Mouse (Mus musculus) testis, postnatal 14 days (tissue): ENCODE results near the gene Unc5c.

Experiments
- DNase-seq: peaks from one replicate; pipeline ENCODE4 v3.0.0; 2021; ENCODE audit warnings: low spot score

Gene Unc5c

DNA sequence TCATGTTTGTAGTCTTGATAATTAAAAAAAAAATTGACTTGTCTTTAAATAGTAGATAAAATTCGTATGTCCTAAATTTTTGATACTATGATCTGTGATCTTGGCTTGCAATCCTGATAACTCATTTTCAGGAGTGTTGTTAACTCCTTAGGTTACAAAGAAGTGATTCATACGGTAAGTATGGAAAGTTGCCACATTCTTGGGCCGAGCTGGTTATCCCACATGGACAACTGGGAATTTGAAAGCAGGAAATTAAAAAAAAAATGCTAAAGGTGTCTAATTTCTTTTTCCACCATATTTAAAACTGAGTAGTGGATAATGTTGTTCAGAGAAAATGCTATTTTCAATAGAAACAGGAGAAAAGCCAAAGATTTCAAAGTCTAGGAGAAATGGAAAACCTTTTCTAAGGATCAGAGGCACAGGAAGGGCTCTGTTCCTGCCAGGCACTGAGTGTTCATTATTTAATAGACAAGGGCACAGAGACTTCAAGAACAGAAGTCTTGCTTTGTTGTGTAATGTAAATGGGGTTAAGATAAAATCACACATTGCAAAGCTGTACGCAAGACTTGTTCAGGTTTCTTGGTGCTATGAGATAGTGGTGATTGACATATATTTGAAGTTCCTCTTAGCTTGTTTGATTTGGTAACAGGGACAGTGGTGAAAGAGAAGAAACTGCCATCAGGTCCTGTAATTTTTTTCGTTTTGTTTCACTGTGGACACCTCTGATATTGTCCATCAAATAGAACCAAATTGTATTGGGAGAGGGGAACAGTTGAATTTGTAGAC is 46.4 kb downstream of the Unc5c start:
- DNase-seq: no peak

DNA sequence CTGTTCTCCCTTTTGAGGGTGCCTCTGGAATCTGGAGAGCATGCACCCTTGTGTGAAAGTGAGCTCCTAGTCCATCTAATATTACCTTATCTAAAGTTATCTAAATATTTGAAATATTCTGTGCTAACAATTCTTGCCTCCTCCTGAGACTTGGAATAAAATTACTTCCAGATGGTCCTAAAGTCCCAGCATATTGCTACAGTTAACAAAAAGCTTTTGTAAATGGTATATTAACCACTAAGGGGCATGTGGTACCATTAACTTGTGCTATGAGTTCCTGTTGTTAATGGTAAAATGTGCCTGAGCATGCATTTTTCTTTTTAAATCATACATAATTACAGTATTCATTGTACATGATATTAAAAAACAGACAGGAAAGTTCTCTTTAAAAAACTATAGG is 63.7 kb downstream of the Unc5c start:
- no peak for DNase-seq

DNA sequence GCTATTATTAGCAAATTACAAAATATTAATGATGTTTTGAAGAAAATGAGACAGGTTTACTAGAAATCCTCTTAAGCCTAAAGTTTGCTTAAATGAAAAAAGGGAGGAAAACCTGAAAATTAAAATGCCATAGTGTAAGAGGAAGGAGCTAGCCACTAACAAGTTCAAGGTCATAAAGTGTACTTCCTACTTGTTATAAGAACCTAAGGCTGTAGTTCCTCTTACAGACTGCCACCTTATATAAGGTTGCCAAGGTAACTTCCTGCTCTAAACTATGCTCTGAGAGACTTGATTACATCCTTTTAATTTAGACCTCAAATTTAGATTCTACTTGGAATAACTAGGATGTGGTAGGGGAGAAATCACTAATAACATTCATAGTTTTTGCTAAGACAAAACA is 64.6 kb downstream of the Unc5c start:
- no peak for DNase-seq

DNA sequence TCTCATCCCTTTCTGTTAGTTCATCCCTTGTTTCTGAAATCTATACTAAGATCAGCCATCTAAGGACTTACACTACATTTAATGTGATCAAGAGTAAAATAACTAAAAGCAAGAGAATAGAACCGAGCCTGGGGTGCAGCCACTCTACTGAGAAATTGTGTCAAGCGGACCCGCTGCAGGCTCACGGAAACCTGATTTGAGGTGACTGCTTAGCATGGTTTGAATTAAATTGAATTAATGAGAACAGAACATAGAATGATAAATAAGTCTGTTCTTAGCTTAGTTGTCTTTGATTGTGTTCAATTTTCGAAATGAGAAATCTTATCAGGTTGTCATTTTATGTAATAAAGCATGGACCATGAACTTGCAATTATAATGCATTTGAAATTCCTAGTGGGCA is 68.8 kb downstream of the Unc5c start:
- no peak for DNase-seq

DNA sequence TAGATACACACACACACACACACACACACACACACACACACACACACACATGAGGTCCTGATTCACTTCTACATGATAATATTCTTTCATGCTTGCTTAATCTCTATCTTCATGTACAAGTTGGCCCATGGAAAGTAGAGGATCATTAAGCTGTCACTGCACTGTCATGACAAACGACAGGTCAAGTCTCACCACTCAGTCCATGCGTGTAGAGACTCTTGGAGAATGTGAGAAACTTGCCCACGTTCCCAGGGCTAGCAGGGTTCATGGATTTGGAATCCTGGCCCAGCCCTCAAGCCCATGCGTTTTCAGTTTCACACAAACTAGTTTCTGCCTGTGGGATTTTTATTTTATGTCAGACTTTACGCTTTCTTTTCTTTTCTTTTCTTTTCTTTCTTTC is 71.8 kb downstream of the Unc5c start:
- DNase-seq: no peak

DNA sequence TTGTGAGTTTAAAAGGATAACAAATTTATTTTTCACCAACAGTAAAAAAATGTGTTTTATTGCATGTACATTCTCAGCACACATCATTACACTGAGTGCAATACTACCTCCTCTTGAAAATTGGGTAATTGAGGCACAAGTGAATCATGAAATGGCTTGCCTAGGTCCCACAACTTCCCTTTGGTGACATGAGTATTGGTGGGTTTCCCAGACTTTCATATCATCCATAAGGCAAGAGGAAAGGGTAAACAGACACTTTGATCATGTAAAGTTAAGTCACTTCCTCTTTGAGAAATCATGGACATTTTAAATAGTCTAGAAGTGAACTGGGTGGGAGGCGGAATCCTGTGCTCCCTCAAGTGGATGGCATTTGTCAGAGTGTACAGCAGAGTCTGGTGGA is 73.1 kb downstream of the Unc5c start:
- no peak for DNase-seq

DNA sequence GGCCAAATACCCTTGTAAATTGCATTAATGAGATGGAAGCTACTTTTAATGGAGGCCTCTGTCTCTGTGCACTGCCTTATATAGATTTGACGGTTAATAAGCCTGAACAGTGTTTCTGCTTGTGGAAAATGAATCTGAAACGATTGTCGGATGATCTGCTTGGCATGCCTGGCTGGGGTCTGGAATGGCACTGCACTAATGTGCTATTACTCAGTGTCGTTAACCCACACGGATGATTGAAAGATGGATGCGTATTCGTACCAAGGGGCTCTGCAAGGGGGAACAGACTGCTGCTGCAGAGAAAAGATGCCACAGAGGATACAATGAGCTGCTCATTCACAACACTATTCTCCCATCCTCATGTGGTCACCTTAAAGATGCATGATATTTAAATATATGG is 75.7 kb downstream of the Unc5c start:
- no peak for DNase-seq

DNA sequence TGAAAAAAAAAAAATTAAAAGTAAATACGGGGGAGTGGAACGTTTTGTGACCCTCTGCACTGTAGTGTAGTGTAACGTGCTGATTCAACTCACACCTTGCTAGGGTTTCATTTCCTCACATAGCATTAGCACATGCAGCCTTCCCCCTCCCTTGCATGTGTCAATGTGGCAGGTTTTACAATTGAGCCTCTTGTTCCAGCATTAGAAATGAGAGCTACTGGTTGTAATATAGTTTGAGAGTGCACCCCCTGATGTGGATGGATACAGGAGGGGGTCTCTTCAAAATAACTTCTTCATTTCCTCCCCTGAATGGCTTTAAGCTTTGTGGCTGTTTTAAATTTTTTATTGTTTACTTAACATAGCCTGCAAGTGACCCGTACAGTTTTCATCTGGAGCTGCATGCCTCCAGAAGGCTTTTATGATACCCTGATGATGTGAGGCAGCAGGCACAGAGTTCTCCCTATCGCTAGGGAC is 82.4 kb downstream of the Unc5c start:
- DNase-seq: no peak

DNA sequence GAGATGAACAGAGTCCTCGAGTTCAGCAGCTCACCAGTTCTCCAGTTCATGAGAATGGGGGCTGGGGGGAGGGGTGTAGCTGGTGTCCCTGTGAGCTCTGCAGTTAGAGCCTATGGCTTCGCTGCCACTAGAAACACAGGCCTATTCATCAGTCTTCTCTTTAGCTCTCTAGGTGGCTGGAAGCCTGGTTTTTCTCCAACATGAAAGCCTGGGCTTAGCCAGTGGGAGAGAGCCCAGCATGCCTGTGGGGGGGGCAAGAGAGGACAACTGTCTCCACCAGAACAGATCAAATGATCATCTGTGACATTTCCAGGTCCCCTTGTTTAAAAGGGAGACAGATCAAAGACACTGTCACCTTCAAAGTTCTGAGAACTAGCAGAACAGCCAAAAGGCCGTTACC is 84.6 kb downstream of the Unc5c start:
- no peak for DNase-seq

DNA sequence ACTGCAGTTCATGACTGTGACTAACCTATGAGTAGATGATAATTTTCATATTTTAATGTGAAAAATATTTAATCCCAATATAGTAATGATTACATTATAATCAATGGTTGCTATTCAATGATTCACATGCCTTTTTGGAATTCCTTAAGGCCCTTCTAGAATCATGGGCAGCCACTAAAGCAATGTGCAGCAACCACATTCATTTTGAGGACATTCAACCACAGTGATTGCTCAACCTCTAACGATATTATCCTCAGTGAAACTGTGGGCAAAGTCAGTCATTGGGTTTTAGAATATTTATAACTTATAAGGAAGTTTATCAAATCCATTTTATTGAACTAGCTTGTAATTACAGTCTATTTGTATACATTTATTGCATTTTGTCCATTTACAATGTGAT is 87.9 kb downstream of the Unc5c start:
- DNase-seq: no peak

DNA sequence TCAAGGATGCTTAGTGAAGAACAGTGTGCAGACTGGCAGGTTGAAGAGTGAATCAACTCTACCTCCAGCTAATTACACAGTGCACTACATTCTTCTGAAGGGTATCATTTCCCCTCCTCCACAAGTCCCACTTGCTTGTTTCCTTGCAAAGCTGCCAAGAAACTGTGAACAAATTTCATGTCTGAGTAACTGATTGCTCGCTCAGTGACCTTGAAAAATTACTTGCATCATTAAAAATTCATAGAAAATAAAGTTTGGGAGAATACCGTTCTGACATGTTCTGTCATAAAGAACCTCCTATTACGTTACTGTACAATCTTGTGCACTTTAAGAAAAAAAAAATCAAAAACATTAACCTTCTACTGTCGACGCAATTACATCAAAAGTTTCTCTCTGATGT is 92.1 kb downstream of the Unc5c start:
- no peak for DNase-seq

DNA sequence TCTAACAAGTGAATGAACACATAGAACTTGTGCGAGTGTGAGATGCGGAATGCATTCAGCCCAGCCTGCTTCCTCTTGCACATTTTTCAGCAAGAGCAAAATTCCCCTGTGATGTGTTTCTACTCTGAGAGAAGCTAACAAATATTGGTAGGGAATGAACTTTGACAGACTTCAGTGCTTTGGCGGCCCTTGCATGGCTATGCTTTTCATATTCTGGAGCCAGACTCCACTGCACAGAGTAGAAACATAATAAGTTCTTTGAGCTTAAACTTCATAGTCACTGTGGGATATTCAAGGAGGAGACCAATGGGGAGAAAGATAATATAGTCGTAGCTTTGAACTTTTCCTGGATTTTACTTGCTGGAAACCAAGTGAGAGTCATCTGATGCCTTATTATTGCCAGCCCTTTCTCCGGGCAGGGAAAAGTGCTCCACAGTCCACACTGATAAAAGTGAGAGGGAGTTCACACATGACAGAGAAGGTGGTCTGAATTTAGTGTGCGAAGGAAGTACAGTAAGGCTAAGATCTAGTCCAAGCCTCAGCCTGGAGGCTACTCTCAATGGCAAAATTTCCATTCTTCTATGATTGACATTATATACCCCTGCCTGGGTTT is 110.2 kb downstream of the Unc5c start:
- DNase-seq: no peak

DNA sequence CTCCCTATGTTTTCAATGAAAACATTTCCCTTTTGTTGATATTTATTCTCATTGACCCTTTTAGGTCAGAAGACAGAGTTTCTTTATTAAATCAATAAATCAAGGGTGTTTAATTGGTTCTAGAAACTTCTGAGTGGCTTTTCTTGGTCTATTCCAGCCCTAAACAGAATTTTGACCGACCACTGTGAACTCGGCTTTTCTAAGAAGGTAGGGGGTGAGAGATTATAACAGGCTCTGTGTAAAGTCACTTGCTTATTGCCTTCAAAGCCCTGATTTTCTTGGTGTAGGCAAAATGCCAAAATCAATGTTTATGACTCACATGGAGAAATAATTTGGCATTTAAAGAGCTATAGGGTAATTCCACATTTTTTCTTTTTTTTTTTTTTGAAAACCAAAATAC is 112.4 kb downstream of the Unc5c start:
- DNase-seq: no peak

DNA sequence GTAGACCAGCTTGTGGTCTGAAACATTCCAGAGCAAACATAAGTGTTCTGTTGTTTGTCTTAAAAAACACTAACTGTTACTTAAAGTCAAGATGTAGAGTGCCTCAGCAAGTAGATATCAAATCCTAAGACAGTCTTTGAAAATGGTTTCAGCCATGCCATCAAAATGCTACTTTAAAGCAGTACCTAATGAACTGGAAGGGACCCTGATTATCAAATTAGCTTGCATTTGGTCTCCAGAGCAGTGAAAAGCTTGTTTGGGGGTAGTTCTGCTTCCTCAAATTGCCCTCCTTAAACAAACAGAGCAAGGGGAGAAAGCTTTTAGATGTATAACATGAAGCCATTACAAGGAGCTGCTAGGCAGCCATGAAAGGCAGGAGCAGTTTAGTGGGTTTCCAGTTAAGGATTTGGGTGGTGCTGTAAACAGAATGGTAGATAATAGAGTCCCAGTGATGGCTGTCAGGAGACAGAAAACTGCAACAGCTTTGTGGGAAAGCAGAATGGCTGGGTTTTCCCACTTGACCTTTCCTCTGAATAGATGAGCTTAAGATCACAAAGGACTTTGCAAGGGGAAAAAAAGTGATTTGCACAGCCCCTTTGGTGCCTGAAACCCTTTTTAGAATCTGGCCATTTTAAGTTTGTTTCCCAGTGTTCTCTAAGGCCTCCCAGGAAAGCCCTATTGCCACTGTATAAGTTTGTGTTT is 116.3 kb downstream of the Unc5c start:
- no peak for DNase-seq

DNA sequence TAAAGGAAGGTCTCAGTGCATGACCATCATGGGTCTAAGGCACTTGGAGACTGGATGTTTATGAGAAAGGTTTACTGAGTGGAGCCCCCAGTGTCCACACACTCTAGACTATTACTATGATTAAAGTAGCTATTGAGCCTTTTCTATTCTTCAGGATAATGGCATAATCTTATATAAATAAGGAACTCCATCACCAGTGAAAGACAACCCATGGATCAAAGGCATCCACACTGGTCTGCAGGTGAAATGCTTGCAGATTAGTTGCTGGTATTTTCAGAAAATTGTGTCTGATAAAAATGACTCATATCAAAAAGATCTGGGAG is 116.8 kb downstream of the Unc5c start:
- DNase-seq: no peak

DNA sequence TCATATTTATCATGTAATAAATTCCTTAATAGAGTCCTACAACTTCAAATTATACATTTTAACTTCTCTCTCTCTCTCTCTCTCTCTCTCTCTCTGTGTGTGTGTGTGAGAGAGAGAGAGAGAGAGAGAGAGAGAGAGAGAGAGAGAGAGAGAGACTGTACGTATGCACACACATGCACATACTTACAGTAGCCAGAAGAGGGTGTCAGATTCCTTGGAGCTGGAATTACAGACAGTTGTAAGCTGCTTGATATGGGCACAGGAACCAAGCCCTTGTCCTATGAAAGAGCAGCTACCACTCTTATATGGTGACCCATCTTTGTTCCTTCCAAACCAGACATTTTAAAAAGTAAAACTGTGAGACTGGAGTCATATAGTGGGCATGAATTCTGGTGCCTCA is 118.2 kb downstream of the Unc5c start:
- no peak for DNase-seq

DNA sequence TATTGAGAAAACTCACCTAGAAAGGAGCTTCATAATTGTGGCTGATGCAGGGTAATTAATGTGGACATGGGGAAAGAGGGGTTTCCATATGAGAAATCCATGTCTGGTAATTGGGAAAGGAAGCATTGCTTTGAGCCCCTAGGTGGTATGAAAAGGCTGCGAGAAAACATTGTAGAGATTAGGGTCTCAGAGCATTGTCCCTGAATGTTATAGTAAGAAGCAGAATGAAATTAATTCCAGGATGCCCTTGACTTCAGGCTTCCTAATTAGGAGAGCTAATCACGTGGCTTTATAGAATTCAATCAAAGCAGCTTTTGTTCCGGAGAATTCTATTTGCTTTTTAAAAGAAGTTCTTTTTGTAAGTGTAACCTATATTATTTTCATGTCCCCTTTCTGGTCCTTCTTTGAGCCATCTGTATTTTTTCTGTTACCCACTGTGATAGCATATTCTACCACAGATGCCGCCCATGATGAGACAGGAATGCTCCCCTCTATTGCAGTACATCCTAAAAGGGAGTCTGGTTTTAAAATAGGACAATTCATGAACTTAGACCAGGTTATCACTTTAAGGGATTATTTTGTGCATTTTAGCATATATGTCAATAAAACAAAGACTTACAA is 124.5 kb downstream of the Unc5c start:
- DNase-seq: no peak

DNA sequence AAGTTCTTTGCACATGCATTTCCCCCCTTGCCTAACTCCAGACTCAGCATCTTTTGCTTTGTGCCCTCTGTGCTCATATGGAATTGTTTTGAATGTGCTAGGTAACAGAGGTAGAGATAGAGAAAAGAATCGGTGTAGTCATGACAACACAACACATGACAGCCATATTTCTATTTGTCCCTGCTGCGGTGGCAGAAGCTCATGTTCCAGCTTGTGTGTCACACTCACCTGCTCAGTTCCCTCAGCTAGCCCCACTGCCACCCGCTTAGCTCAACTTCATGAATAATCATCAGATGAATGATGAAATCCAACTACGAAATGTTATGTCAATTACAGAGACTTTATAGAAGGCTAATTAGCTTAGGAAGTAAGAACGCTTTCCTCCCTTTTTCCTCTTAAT is 128.2 kb downstream of the Unc5c start:
- DNase-seq: no peak

DNA sequence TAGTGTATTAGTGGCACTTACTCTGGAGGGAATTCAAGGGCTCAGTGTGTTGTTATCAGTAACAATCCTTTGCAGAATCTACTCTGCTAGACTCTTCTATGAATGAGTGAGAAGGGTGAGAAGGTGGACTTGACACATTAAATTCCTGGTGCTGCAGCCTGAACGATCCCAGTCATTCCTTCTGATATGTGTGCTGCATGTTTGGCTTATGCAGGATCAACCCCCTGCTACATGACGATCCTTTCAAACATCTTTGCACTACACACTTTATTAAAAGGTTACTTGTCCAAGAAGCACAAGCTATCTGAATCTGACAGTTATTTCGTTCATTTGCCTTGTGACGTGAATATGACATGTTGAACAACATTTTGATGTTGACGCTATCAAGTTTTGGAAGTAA is 129.1 kb downstream of the Unc5c start:
- no peak for DNase-seq

DNA sequence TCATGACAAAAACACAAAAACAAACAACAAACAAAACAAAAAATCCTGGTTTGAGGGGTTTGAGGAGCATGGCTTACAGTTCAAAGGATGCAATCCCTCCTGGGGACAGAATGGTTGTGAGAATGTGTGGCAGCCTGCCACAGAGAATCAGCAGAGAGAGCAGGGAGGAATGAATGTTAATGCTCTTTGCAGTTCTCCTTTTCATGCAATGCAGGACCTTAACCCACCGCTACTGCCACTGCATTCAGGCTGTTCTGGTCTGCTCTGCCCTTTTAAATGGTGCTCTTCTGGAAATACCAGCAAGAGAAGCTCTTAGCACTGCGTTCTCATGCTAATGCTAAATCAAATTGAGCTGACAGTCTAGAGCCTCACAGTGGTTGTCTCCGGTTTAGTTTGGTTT is 130.1 kb downstream of the Unc5c start:
- no peak for DNase-seq

DNA sequence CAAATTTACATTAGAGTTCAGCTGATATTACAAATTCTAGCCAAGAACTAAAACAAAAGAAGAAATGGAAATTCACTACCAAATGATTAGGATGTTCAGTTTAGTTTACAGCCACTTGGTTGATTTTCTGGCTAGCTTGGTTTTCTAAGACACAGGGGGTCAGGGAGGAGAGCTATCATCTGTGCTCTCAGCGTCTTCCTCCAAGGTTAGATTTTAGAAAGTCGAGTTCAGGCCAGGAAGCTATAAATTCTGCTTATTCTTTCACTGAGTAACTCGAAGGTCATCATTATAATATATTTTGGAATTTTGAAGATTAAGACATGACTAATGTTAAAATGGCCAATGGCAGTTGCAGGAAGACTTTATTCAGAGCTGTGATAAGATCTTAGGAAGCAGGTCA is 131.4 kb downstream of the Unc5c start:
- no peak for DNase-seq

DNA sequence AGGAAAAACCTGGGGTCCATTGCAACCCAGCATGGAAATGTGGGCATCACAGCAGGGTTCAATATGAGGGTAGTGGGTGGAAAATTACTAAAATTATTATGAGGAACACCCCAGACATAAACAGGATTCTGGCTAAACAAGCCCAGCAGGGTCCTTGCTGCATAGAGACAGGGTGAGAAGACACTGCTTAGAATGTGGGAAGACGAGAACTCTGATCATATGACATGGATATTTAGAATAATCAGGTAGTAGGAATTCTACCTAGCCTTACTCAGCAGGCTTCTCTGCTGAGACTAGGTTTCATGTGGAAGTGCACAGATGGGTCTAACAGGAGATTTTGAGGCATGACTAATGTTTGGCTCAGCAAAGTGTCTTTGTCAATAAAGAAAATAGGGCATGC is 131.9 kb downstream of the Unc5c start:
- no peak for DNase-seq

DNA sequence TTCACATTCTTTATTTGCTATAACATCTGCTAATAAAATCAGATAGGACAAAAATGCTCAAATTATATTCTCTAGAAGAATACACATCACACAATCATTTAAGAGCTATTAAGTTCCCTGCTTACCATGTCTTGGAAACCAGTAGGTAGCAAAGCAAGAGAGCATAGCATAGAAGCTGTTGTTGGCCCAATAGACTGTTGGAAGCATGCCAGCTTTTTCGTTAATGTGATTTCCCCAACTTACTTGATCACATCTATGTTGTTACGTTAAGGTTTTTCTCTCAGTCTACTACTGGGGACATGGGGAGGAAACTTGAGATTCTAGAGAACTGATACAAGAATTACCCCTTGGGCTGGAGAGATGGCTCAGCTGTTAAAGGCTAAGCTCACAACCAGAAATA is 133.0 kb downstream of the Unc5c start:
- DNase-seq: no peak
